ENCODE assay signal across 22 mouse cellular contexts in the genomic region with DNA sequence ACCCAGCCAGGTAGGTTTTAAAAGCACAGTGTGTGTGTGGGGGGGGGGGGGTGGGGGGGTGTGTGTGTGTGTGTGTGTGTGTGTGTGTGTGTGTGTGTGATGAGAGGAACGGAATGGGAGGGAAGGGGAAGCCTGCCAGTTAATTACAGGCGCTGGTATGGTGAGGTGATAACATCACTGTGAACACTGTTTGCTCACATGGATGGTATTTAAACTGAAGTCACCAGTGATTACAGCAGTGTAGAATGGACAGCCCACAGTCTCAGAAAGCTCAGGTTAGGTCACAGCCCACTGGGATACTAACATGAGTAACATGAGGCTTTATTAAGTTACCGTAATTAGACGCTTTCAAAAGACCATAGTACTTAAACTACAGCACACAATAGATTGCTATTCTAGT.
DNase-seq lines count a peak whose midpoint lies in the region; ATAC-seq lines count a peak whose summit lies in the region.
"Had no signal": no experiment of that assay in that cellular context is flagged by ENCODE, and none has a peak within 500 bp of the region (broad histone marks: within the 10 kb centered on the region; RNA-seq: fewer than 3 reads in every experiment).

No protein-coding gene starts in this region.

- 0 out of 2 replicates have a peak, but pooled peaks have one; percentile 44 for ATAC-seq in embryonic facial prominence, embryonic 11.5 days (replicated peaks; ENCODE audit: insufficient number of reproducible peaks, low FRiP score, low TSS enrichment, low read depth)
- ATAC-seq in kidney, embryonic 16.5 days (ENCODE audit: low FRiP score, low TSS enrichment), result 0 out of 2 replicates have a peak, but pooled peaks have one; percentile 35
- peak; percentile 49 for ATAC-seq in intestine, embryonic 14.5 days (replicated peaks; ENCODE audit: low FRiP score, low TSS enrichment, low read depth)
- peak; percentile 37; the same call in 1 of the 2 replicates for ATAC-seq in stomach, embryonic 15.5 days (ENCODE audit: insufficient read depth, low FRiP score, low read depth)
- ATAC-seq: activated CD4-positive, CD25-positive, alpha-beta regulatory T cell, adult 4 months; CD4-positive, CD25-positive, alpha-beta regulatory T cell, adult 4 months; forebrain, embryonic 16.5 days; inflammation-experienced regulatory T-cells, adult 6 months had no signal

- no peak overlapping the region for H3K4me2 ChIP-seq in embryonic facial prominence, embryonic 11.5 days (ENCODE audit: low read depth, low read length)
- no peak overlapping the region for H3K4me2 ChIP-seq in kidney, embryonic 16.5 days (replicated peaks; ENCODE audit: low read depth, low read length)
- no peak overlapping the region for H3K4me2 ChIP-seq in intestine, embryonic 14.5 days (ENCODE audit: low read length)
- H3K4me2 ChIP-seq in stomach, embryonic 15.5 days, result no peak overlapping the region
- H3K4me2 ChIP-seq: embryonic facial prominence, embryonic 15.5 days; neural tube, embryonic 15.5 days had no signal

- peak; percentile 17 for DNase-seq in embryonic facial prominence, embryonic 11.5 days (ENCODE audit: low spot score)
- DNase-seq in embryonic facial prominence, embryonic 10.5 days (ENCODE audit: low spot score), result no peak
- DNase-seq in kidney, postnatal 4 days, result no peak
- no peak for DNase-seq in intestine, embryonic 14.5 days (ENCODE audit: low spot score)
- DNase-seq in urinary bladder, postnatal 14 days (ENCODE audit: low spot score), result no peak
- no peak for DNase-seq in natural killer cell, adult 2 months (ENCODE audit: low spot score in 2 of 2)
- DNase-seq: adrenal gland, postnatal 14 days; cerebellum, postnatal 10 days; kidney, postnatal 10 days; lung, postnatal 14 days; midbrain, embryonic 14.5 days; right cerebral cortex, postnatal 25 days had no signal

- H3K9me3 ChIP-seq in embryonic facial prominence, embryonic 11.5 days (replicated peaks; ENCODE audit: control insufficient read depth, low read length), result no peaks in the 10 kb centered on the region
- H3K9me3 ChIP-seq in embryonic facial prominence, embryonic 10.5 days, result no peaks in the 10 kb centered on the region
- no peaks in the 10 kb centered on the region for H3K9me3 ChIP-seq in kidney, embryonic 16.5 days (ENCODE audit: low read length)
- H3K9me3 ChIP-seq in intestine, embryonic 14.5 days (ENCODE audit: control insufficient read depth, low read length), result no peaks in the 10 kb centered on the region
- no peaks in the 10 kb centered on the region for H3K9me3 ChIP-seq in stomach, embryonic 15.5 days
- H3K9me3 ChIP-seq: embryonic facial prominence, embryonic 15.5 days; neural tube, embryonic 15.5 days had no signal

- H3K27ac ChIP-seq in embryonic facial prominence, embryonic 11.5 days (replicated peaks; ENCODE audit: low read depth, low read length), result no peak overlapping the region
- no peak overlapping the region for H3K27ac ChIP-seq in embryonic facial prominence, embryonic 10.5 days (replicated peaks)
- no peak overlapping the region for H3K27ac ChIP-seq in kidney, embryonic 16.5 days (ENCODE audit: low read length)
- no peak overlapping the region for H3K27ac ChIP-seq in intestine, embryonic 14.5 days (ENCODE audit: low read depth)
- no peak overlapping the region for H3K27ac ChIP-seq in stomach, embryonic 15.5 days
- H3K27ac ChIP-seq: embryonic facial prominence, embryonic 15.5 days; liver, embryonic 14.5 days; neural tube, embryonic 15.5 days had no signal

- no peaks in the 10 kb centered on the region for H3K4me1 ChIP-seq in embryonic facial prominence, embryonic 11.5 days (ENCODE audit: control insufficient read depth, insufficient read depth, low read length)
- H3K4me1 ChIP-seq in embryonic facial prominence, embryonic 10.5 days, result peaks cover 10% of the 10 kb centered on the region
- H3K4me1 ChIP-seq in kidney, embryonic 16.5 days (ENCODE audit: insufficient read depth, low read length), result no peaks in the 10 kb centered on the region
- no peaks in the 10 kb centered on the region for H3K4me1 ChIP-seq in intestine, embryonic 14.5 days (replicated peaks; ENCODE audit: control insufficient read depth, insufficient read depth, low read length)
- no peaks in the 10 kb centered on the region for H3K4me1 ChIP-seq in stomach, embryonic 15.5 days
- H3K4me1 ChIP-seq: embryonic facial prominence, embryonic 15.5 days; neural tube, embryonic 15.5 days had no signal

- H3K36me3 ChIP-seq in embryonic facial prominence, embryonic 11.5 days (replicated peaks; ENCODE audit: control insufficient read depth, insufficient read depth, low read depth, low read length), result no peaks in the 10 kb centered on the region
- H3K36me3 ChIP-seq in embryonic facial prominence, embryonic 10.5 days (replicated peaks), result no peaks in the 10 kb centered on the region
- no peaks in the 10 kb centered on the region for H3K36me3 ChIP-seq in kidney, embryonic 16.5 days (ENCODE audit: insufficient read depth, low read length)
- no peaks in the 10 kb centered on the region for H3K36me3 ChIP-seq in intestine, embryonic 14.5 days (ENCODE audit: control insufficient read depth, insufficient read depth, low read length)
- no peaks in the 10 kb centered on the region for H3K36me3 ChIP-seq in stomach, embryonic 15.5 days
- H3K36me3 ChIP-seq: embryonic facial prominence, embryonic 15.5 days; neural tube, embryonic 15.5 days had no signal

- H3K4me3 ChIP-seq in embryonic facial prominence, embryonic 11.5 days (ENCODE audit: low read depth, low read length), result no peak overlapping the region
- no peak overlapping the region for H3K4me3 ChIP-seq in embryonic facial prominence, embryonic 10.5 days
- no peak overlapping the region for H3K4me3 ChIP-seq in kidney, embryonic 16.5 days (ENCODE audit: low read length)
- no peak overlapping the region for H3K4me3 ChIP-seq in intestine, embryonic 14.5 days (ENCODE audit: low read depth, low read length)
- no peak overlapping the region for H3K4me3 ChIP-seq in stomach, embryonic 15.5 days (replicated peaks)
- H3K4me3 ChIP-seq: embryonic facial prominence, embryonic 15.5 days; myocyte; neural tube, embryonic 15.5 days had no signal

- WGBS in embryonic facial prominence, embryonic 11.5 days, result 59% methylated on average over 4 of the region's 4 CpGs
- WGBS in embryonic facial prominence, embryonic 10.5 days, result 68% methylated on average over 4 of the region's 4 CpGs
- WGBS in kidney, embryonic 16.5 days, result 65% methylated on average over 4 of the region's 4 CpGs
- WGBS in intestine, embryonic 14.5 days, result 66% methylated on average over 4 of the region's 4 CpGs
- WGBS in stomach, embryonic 15.5 days, result 76% methylated on average over 4 of the region's 4 CpGs

- no peaks in the 10 kb centered on the region for H3K27me3 ChIP-seq in embryonic facial prominence, embryonic 11.5 days (ENCODE audit: control insufficient read depth, insufficient read depth, low read length)
- no peaks in the 10 kb centered on the region for H3K27me3 ChIP-seq in embryonic facial prominence, embryonic 10.5 days (replicated peaks; ENCODE audit: low read depth, poor library complexity, severe bottlenecking)
- no peaks in the 10 kb centered on the region for H3K27me3 ChIP-seq in kidney, embryonic 16.5 days (ENCODE audit: insufficient read depth, low read length)
- no peaks in the 10 kb centered on the region for H3K27me3 ChIP-seq in intestine, embryonic 14.5 days (replicated peaks; ENCODE audit: control insufficient read depth, insufficient read depth, low read length)
- no peaks in the 10 kb centered on the region for H3K27me3 ChIP-seq in stomach, embryonic 15.5 days (replicated peaks)
- H3K27me3 ChIP-seq: embryonic facial prominence, embryonic 15.5 days; neural tube, embryonic 15.5 days had no signal

- H3K9ac ChIP-seq in embryonic facial prominence, embryonic 11.5 days (replicated peaks; ENCODE audit: low read length), result no peak overlapping the region
- no peak overlapping the region for H3K9ac ChIP-seq in kidney, embryonic 16.5 days (replicated peaks; ENCODE audit: low read length)
- H3K9ac ChIP-seq in intestine, embryonic 14.5 days (ENCODE audit: low read length), result no peak overlapping the region
- H3K9ac ChIP-seq in stomach, embryonic 15.5 days, result no peak overlapping the region
- H3K9ac ChIP-seq: embryonic facial prominence, embryonic 15.5 days; liver, embryonic 14.5 days; neural tube, embryonic 15.5 days had no signal
